Mouse (Mus musculus) megakaryocyte, adult 5-6 weeks (primary cell): Measurements from ENCODE around the gene Olfr1055. TPM values are rescaled to one million over a fixed set of nuclear protein-coding genes. Genes with fewer than 3 reads are reported as not detected.
"Not testable (repeated sequence)": the region's sequence is repeated elsewhere in the genome, so short reads cannot be mapped to it uniquely, and the experiment has no call there.

Source experiments
- ATAC-seq: 2 replicates; pipeline ENCODE4 v1.8.0; 2016; ENCODE audit warnings: mild to moderate bottlenecking, inconsistent platforms; ENCODE audit not compliant: poor library complexity, severe bottlenecking
- total RNA-seq, 2 experiments: library from RNA; stranded (forward) in 1 of 2; stranded (reverse) in 1 of 2; fragments of 153-499, 151-499 nt in 1 of 2; fragments of 221-1000, 200-1000 nt in 1 of 2; gene quantifications; 2 replicates each; pipeline versions ENCODE4 v1.2.3 to v1.2.4; 2015 to 2017

The Olfr1055 gene
- total RNA-seq (2015) (not detected in 2 replicates), total RNA-seq (2017) (not detected in 2 replicates)

DNA sequence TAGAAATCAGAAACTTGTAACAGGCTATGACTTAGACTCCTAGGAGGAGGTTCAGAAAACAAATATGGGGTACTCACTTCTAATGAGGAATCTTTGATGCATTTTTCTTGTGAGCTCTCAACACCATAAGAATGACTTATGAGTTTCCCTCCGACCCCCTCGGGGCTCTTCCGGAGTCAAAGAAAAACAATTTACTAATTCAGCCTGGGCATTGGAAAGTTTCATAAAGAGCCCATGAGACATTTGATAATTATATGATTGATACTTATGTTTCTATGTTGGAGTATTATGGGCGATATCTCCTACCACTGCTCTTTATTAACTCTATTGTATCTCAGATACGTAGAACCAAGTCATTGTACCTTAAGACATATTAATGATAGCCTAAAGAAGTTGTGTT lies at the start of gene Olfr1055:
Gene Olfr1055, minus strand, starts transcription at position 101 of the 400 bp plus-strand sequence.
- ATAC-seq, result no peak

DNA sequence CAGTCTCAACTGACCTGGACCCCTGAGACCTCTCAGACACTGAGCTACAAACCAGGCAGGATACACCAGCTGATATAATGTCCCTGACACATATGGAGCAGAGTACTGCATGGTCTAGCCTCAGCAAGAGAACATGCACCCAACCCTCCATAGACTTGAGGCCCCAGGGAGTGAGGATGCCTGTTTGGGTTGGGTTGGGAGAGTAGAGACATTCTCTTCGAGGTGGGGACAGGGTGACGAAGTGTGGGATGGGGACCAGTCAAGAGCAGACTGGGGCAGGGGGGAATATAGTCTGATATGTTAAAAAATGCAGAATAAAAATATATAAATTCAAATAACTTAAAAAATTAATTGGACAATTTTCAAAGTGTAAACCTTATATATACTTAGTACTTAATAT lies 45.0 kb upstream of the Olfr1055 start:
- ATAC-seq, result no peak

DNA sequence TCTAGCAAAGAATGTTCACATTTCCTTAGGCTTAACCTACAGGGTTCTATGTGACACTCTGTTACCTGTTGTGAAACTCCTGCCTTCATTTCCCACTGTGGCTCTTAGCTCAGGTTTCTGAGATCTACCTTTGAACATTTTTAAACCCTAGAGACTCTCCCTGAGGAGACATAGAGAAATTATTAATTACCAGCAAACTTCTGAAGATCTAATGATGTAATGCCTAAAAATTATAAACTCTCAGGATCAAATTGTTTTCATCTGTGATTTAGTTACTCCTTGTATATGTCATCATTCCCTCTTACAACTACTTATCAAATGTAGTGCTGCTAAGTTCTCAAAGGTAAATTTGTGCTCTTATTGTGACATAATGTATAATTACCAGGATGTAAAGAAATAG lies 38.4 kb upstream of the Olfr1055 start, which contains the start of gene Olfr1058:
Gene Olfr1058, minus strand, starts transcription at position 101 of the 400 bp plus-strand sequence.
- not testable (repeated sequence) for ATAC-seq

DNA sequence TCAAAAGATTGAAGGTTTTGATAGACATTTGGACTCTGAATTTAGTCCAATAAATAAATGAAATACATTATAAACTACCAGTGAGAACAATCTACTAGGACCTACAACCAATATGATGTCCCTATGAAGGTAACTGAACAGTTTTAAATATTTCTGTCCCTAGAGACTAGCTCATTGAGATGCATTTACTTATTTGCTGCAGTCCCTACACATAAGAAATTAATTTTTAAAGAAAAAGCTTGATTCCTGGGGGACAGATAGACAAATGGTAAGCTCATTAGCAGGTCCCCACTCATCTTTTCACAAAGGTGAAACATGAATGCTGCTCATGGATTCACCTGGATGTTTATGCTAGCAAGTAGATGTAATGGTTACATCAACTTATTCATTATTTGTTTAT lies 28.2 kb upstream of the Olfr1055 start, which contains the start of gene Olfr1057:
Gene Olfr1057, minus strand, starts transcription at position 101 of the 400 bp plus-strand sequence.
- ATAC-seq, result no peak

DNA sequence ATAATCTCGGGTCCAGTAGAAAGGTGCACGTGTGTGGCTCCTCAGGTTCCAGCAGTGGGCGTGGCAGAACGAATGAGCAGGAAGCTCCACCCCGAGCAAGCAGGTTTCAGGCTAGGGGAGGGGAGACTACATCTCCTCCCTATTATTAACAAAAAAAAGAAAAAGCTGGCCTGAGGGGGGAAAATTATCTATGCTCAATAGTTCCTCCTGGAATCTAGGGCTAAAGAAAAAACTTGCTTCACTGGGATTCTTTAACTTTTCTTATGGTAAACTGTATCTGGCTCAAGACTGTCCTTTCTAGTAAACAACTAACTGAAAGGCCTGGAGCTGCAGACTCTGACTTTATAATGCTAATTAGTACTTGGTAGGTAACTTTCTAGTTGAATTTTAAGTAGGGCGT lies 16.3 kb upstream of the Olfr1055 start:
- not testable (repeated sequence) for ATAC-seq

DNA sequence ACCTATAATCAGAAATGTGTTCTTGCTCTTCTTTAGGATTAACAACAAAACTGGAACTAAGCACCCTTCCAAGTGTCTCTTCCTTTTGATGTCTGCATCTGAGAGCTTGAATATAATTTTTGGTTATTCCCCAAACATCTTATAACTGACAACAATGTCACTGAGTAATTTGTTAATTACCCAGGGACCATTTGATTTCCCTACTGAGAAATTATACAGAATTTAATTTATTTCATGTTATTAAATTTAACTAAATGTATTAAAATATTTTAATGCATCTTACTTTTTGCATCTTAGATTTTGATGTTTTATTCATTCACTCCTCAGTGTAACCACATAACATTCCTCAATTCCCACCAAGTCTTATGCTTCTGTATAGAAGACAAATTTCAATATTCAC lies 12.3 kb upstream of the Olfr1055 start, which contains the start of gene Olfr1056:
Gene Olfr1056, minus strand, starts transcription at position 101 of the 400 bp plus-strand sequence.
- no peak for ATAC-seq

DNA sequence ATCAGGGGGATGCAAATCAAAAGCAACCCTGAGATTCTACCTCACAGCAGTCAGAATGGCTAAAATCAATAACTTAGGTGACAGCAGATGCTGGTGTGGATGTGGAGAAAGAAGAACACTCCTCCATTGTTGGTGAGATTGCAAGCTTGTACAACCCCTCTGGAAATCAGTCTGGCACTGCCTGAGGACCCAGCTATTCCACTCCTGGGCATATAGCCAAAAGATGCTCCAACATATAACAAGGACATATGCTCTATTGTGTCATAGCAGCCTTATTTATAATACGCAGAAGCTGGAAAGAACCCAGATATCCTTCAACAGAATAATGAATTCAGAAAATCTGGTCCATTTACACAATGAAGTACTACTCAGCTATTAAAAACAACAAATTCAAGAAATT lies 1.7 kb upstream of the Olfr1055 start:
- not testable (repeated sequence) for ATAC-seq

DNA sequence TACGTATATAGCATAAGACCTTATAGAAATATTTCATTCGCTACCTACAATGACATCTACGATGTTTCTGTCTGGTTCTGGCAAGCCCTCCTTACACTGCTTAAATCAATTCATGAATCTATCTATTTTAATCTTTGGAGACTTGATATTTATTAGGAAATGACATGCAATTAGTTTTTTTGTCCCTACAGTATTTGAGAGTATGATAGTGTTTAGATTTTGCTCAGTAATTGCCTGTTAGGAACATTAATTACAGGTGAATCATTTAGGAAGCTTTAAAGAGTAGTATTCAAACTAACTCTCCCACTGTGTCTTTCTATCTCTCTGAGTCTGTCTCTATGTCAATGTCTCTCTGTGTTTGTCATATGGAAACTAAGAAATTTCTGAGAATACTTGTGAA lies 14.8 kb downstream of the Olfr1055 start, which contains the start of gene Olfr1054:
Gene Olfr1054, minus strand, starts transcription at position 101 of the 400 bp plus-strand sequence.
- ATAC-seq, result no peak

DNA sequence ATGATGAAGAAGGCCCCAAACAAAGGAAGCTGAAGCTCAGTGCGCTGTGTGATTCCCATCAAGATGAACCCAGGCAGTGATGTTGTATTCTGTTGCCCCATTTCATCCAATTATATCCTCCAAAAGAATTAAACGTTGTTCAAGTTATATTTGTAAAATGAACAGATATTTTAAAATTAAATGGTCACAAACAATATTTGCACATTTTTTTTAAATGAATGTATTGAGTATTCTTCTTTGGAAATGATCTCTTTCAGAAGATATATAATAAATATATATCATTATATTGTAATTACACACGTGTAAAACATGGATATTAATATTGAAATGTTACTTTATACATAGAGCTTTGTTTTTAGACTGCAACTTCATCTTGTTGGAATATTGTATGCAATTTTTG lies 34.9 kb downstream of the Olfr1055 start, which contains the start of gene Olfr1053:
Gene Olfr1053, minus strand, starts transcription at position 101 of the 400 bp plus-strand sequence.
- ATAC-seq, result no peak

Other genes starting within 250 kb of the Olfr1055 start
- gene Olfr1039, start 214.4 kb downstream of the Olfr1055 start, total RNA-seq (2015), result not detected in 2 replicates
- not detected in 2 replicates for gene Olfr1039, start 214.4 kb downstream of the Olfr1055 start, total RNA-seq (2017)
- gene Olfr1040, start 203.6 kb downstream of the Olfr1055 start, total RNA-seq (2015), result not detected in 2 replicates
- gene Olfr1040, start 203.6 kb downstream of the Olfr1055 start, total RNA-seq (2017), result not detected in 2 replicates
- gene Olfr1042, start 188.4 kb downstream of the Olfr1055 start, total RNA-seq (2015), result not detected in 2 replicates
- gene Olfr1042, start 188.4 kb downstream of the Olfr1055 start, total RNA-seq (2017), result not detected in 2 replicates
- gene Olfr1043, start 182.8 kb downstream of the Olfr1055 start, total RNA-seq (2015), result not detected in 2 replicates
- gene Olfr1043, start 182.8 kb downstream of the Olfr1055 start, total RNA-seq (2017), result not detected in 2 replicates
- gene Olfr1044, start 172.5 kb downstream of the Olfr1055 start, total RNA-seq (2015), result not detected in 2 replicates
- not detected in 2 replicates for gene Olfr1044, start 172.5 kb downstream of the Olfr1055 start, total RNA-seq (2017)
- gene Olfr52, start 164.6 kb downstream of the Olfr1055 start, total RNA-seq (2015), result not detected in 2 replicates
- gene Olfr52, start 164.6 kb downstream of the Olfr1055 start, total RNA-seq (2017), result not detected in 2 replicates
- gene Olfr1045, start 147.3 kb downstream of the Olfr1055 start, total RNA-seq (2015), result not detected in 2 replicates
- gene Olfr1045, start 147.3 kb downstream of the Olfr1055 start, total RNA-seq (2017), result not detected in 2 replicates
- not detected in 2 replicates for gene Olfr1046, start 131.0 kb downstream of the Olfr1055 start, total RNA-seq (2015)
- gene Olfr1046, start 131.0 kb downstream of the Olfr1055 start, total RNA-seq (2017), result not detected in 2 replicates
- gene Olfr1047, start 118.9 kb downstream of the Olfr1055 start, total RNA-seq (2015), result not detected in 2 replicates
- not detected in 2 replicates for gene Olfr1047, start 118.9 kb downstream of the Olfr1055 start, total RNA-seq (2017)
- gene Olfr1048, start 110.0 kb downstream of the Olfr1055 start, total RNA-seq (2015), result not detected in 2 replicates
- not detected in 2 replicates for gene Olfr1048, start 110.0 kb downstream of the Olfr1055 start, total RNA-seq (2017)
- not detected in 2 replicates for gene Olfr1049, start 92.0 kb downstream of the Olfr1055 start, total RNA-seq (2015)
- 0.37 TPM in 1 of 2 replicates, not detected in the other for gene Olfr1049, start 92.0 kb downstream of the Olfr1055 start, total RNA-seq (2017)
- not detected in 2 replicates for gene Olfr1051, start 71.2 kb downstream of the Olfr1055 start, total RNA-seq (2015)
- not detected in 2 replicates for gene Olfr1051, start 71.2 kb downstream of the Olfr1055 start, total RNA-seq (2017)
- gene Olfr1052, start 57.8 kb downstream of the Olfr1055 start, total RNA-seq (2015), result not detected in 2 replicates
- not detected in 2 replicates for gene Olfr1052, start 57.8 kb downstream of the Olfr1055 start, total RNA-seq (2017)
- not detected in 2 replicates for gene Olfr1053, start 35.0 kb downstream of the Olfr1055 start, total RNA-seq (2015)
- not detected in 2 replicates for gene Olfr1053, start 35.0 kb downstream of the Olfr1055 start, total RNA-seq (2017)
- gene Olfr1054, start 14.9 kb downstream of the Olfr1055 start, total RNA-seq (2015), result not detected in 2 replicates
- not detected in 2 replicates for gene Olfr1054, start 14.9 kb downstream of the Olfr1055 start, total RNA-seq (2017)
- gene Olfr1056, start 12.2 kb upstream of the Olfr1055 start, total RNA-seq (2015), result not detected in 2 replicates
- not detected in 2 replicates for gene Olfr1056, start 12.2 kb upstream of the Olfr1055 start, total RNA-seq (2017)
- not detected in 2 replicates for gene Olfr1057, start 28.1 kb upstream of the Olfr1055 start, total RNA-seq (2015)
- gene Olfr1057, start 28.1 kb upstream of the Olfr1055 start, total RNA-seq (2017), result not detected in 2 replicates
- not detected in 2 replicates for gene Olfr1058, start 38.3 kb upstream of the Olfr1055 start, total RNA-seq (2015)
- gene Olfr1058, start 38.3 kb upstream of the Olfr1055 start, total RNA-seq (2017), result not detected in 2 replicates
- not detected in 2 replicates for gene Olfr1061, start 63.8 kb upstream of the Olfr1055 start, total RNA-seq (2015)
- gene Olfr1061, start 63.8 kb upstream of the Olfr1055 start, total RNA-seq (2017), result not detected in 2 replicates
- gene Olfr1062, start 76.5 kb upstream of the Olfr1055 start, total RNA-seq (2015), result not detected in 2 replicates
- not detected in 2 replicates for gene Olfr1062, start 76.5 kb upstream of the Olfr1055 start, total RNA-seq (2017)
- not detected in 2 replicates for gene Olfr1065, start 100.3 kb upstream of the Olfr1055 start, total RNA-seq (2015)
- not detected in 2 replicates for gene Olfr1065, start 100.3 kb upstream of the Olfr1055 start, total RNA-seq (2017)
- gene Olfr1066, start 106.0 kb upstream of the Olfr1055 start, total RNA-seq (2015), result not detected in 2 replicates
- gene Olfr1066, start 106.0 kb upstream of the Olfr1055 start, total RNA-seq (2017), result not detected in 2 replicates
- gene Olfr228, start 137.1 kb upstream of the Olfr1055 start, total RNA-seq (2015), result not detected in 2 replicates
- not detected in 2 replicates for gene Olfr228, start 137.1 kb upstream of the Olfr1055 start, total RNA-seq (2017)
- not detected in 2 replicates for gene Olfr1076, start 158.2 kb upstream of the Olfr1055 start, total RNA-seq (2015)
- gene Olfr1076, start 158.2 kb upstream of the Olfr1055 start, total RNA-seq (2017), result not detected in 2 replicates
- not detected in 2 replicates for gene Olfr1079, start 192.2 kb upstream of the Olfr1055 start, total RNA-seq (2015)
- not detected in 2 replicates for gene Olfr1079, start 192.2 kb upstream of the Olfr1055 start, total RNA-seq (2017)
- gene Olfr1080, start 208.0 kb upstream of the Olfr1055 start, total RNA-seq (2015), result not detected in 2 replicates
- gene Olfr1080, start 208.0 kb upstream of the Olfr1055 start, total RNA-seq (2017), result not detected in 2 replicates
- gene Olfr1082, start 248.7 kb upstream of the Olfr1055 start, total RNA-seq (2015), result not detected in 2 replicates
- not detected in 2 replicates for gene Olfr1082, start 248.7 kb upstream of the Olfr1055 start, total RNA-seq (2017)